Mouse (Mus musculus) brain, embryonic 14.5 days (tissue): ENCODE results near the gene Usp4.

ENCODE experiments used
- CTCF ChIP-seq: fragments of 200-500 bp; IDR thresholded peaks from 2 replicates; pipeline ENCODE4 v1.5.1; 2012; ENCODE audit warnings: inconsistent platforms, mild to moderate bottlenecking, moderate library complexity, borderline replicate concordance; ENCODE audit not compliant: insufficient read depth, insufficient read length; ENCODE audit errors: extremely low read depth
- POLR2A ChIP-seq: fragments of 200-500 bp; IDR thresholded peaks from 2 replicates; pipeline ENCODE4 v1.6.1; 2012; ENCODE audit warnings: mild to moderate bottlenecking, inconsistent platforms, borderline replicate concordance; ENCODE audit not compliant: poor library complexity, insufficient read depth, insufficient read length, severe bottlenecking; ENCODE audit errors: extremely low read depth

DNA sequence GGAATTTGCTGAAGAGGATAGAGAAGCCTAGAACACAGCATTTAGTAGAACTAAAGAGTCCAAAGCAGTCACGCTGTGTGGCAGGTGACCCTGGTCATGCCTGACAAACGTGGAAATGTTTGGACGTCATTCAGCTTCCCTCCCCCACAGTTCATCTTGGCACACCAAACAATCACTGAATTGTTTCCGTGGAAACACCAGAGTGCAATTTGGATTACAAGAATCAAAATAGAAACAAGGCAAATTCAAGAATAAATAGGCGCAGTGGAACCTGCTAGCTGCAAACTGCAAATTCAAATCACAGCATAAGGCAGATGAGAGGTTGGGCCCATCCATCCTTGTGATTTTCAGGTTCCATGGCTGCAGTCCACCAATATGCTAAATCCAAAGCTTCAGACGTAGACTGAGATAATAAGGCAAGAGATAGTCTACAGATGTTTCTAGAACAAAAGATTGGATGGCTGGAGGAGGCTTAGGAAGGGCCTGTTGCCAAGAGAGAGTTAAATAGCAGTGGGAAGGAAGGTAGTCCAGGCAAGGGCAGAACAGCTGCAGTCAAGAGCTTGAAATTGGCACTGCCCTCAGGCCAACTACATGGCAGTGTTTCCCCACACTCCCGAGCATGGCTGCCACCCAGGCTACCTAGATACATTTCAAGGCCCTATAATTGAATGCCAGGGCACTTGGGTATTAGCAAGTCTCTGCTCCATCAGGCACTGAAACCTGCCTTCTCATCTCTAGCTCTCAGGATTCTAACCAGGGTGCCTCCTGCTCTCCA, 53.7 kb downstream of the Usp4 start:
- TF ChIP-seq CTCF (no peak), POLR2A (no peak)
